Mouse (Mus musculus): ENCODE results near the gene Wdfy1.

DNA sequence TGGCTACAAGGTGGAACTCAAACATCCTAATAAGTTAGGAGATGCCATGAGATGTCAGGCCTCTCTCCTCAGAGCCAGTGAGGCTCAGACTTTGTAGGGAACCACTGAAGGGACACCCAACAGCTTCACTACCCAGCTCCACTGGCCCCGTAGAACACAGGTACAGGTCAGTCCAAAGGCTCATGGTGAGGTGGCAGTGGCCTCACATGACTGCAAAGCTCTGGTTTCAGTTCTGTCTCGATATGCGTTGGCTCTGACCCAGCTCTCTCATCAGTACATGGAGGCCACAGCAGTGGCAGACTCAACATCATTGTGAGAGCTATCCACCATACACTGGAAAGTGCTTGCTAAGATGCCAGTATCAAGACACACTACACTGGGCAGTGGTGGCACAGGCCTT lies 95.2 kb downstream of the Wdfy1 start:
- no peak for TF ChIP-seq POLR2A (IDR thresholded peaks at IDR 0.05; ENCODE audit: borderline replicate concordance, control insufficient read depth, low read depth, low read length)
- TF ChIP-seq CTCF (IDR thresholded peaks at IDR 0.05; ENCODE audit: control insufficient read depth, insufficient read depth, low read length): no peak

All from bone marrow, adult 2 months (tissue).